Mouse (Mus musculus) cerebellum, adult 11 months (tissue): ENCODE results near the gene Tbl1xr1.

Experiments
- DNase-seq: peaks from one replicate; pipeline ENCODE4 v3.0.0; 2022

Gene Tbl1xr1

GRCm38 (mm10) chr3:22144255-22144654 is 67.8 kb downstream of the Tbl1xr1 start:
- DNase-seq, result no peak

- DNase-seq, result peak; percentile 21
Observed at GRCm38 (mm10) chr3:22147433-22147927, 71.0 kb downstream of the Tbl1xr1 start.

- DNase-seq, result no peak
Observed at GRCm38 (mm10) chr3:22148306-22148932, 72.0 kb downstream of the Tbl1xr1 start.

- no peak for DNase-seq
Observed at GRCm38 (mm10) chr3:22150872-22151530, 74.5 kb downstream of the Tbl1xr1 start.

GRCm38 (mm10) chr3:22152773-22153172 is 76.3 kb downstream of the Tbl1xr1 start:
- no peak for DNase-seq

GRCm38 (mm10) chr3:22154522-22154921 is 78.1 kb downstream of the Tbl1xr1 start:
- DNase-seq, result no peak

GRCm38 (mm10) chr3:22156397-22156796 is 79.9 kb downstream of the Tbl1xr1 start:
- no peak for DNase-seq

- no peak for DNase-seq
Observed at GRCm38 (mm10) chr3:22162948-22163347, 86.5 kb downstream of the Tbl1xr1 start.

GRCm38 (mm10) chr3:22167856-22168255 is 91.4 kb downstream of the Tbl1xr1 start:
- DNase-seq, result no peak

- no peak for DNase-seq
Observed at GRCm38 (mm10) chr3:22168432-22168831, 92.0 kb downstream of the Tbl1xr1 start.

- no peak for DNase-seq
Observed at GRCm38 (mm10) chr3:22171526-22171925, 95.1 kb downstream of the Tbl1xr1 start.

GRCm38 (mm10) chr3:22172410-22172809 is 96.0 kb downstream of the Tbl1xr1 start:
- DNase-seq, result no peak

GRCm38 (mm10) chr3:22173171-22173570 is 96.7 kb downstream of the Tbl1xr1 start:
- no peak for DNase-seq

GRCm38 (mm10) chr3:22174232-22174631 is 97.8 kb downstream of the Tbl1xr1 start:
- no peak for DNase-seq

- DNase-seq, result no peak
Observed at GRCm38 (mm10) chr3:22180076-22180475, 103.6 kb downstream of the Tbl1xr1 start.

GRCm38 (mm10) chr3:22181026-22181425 is 104.6 kb downstream of the Tbl1xr1 start:
- no peak for DNase-seq

GRCm38 (mm10) chr3:22185265-22185664 is 108.8 kb downstream of the Tbl1xr1 start:
- no peak for DNase-seq

GRCm38 (mm10) chr3:22190498-22190897 is 114.0 kb downstream of the Tbl1xr1 start:
- no peak for DNase-seq

GRCm38 (mm10) chr3:22192931-22193330 is 116.5 kb downstream of the Tbl1xr1 start:
- DNase-seq, result no peak

- no peak for DNase-seq
Observed at GRCm38 (mm10) chr3:22194185-22194856, 117.9 kb downstream of the Tbl1xr1 start.

GRCm38 (mm10) chr3:22198802-22199201 is 122.3 kb downstream of the Tbl1xr1 start:
- no peak for DNase-seq

- no peak for DNase-seq
Observed at GRCm38 (mm10) chr3:22204186-22204585, 127.7 kb downstream of the Tbl1xr1 start.

GRCm38 (mm10) chr3:22221557-22221956 is 145.1 kb downstream of the Tbl1xr1 start:
- DNase-seq, result no peak

- DNase-seq, result no peak
Observed at GRCm38 (mm10) chr3:22222351-22222750, 145.9 kb downstream of the Tbl1xr1 start.
